Mouse (Mus musculus) G1E (cell line): ENCODE results near the gene 4933411K16Rik. TPM values are rescaled to one million over a fixed set of nuclear protein-coding genes. Genes with fewer than 3 reads are reported as not detected.

Experiments
- ATAC-seq: 2 replicates; pipeline ENCODE4 v1.8.0; 2016; ENCODE audit warnings: mild to moderate bottlenecking; ENCODE audit not compliant: insufficient number of reproducible peaks, poor library complexity, low FRiP score, severe bottlenecking; ENCODE audit errors: extremely low read depth
- DNase-seq: peaks from one replicate; pipeline ENCODE4 v3.0.0; 2012; ENCODE audit warnings: low spot score
- H3K27me3 ChIP-seq: 2 replicates; pipeline ENCODE4 v1.6.1; 2012; ENCODE audit warnings: mild to moderate bottlenecking, low read length, inconsistent platforms; ENCODE audit not compliant: insufficient read depth
- H3K36me3 ChIP-seq: replicated peaks from 2 replicates; pipeline ENCODE3; 2012; ENCODE audit warnings: mild to moderate bottlenecking, inconsistent platforms
- H3K4me1 ChIP-seq: 2 replicates; pipeline ENCODE4 v1.6.1; 2012; ENCODE audit warnings: low read depth, low read length, inconsistent platforms, mixed read lengths; ENCODE audit not compliant: insufficient read depth
- H3K4me3 ChIP-seq: 2 replicates; pipeline ENCODE4 v1.5.1; 2012; ENCODE audit warnings: low read depth, mild to moderate bottlenecking, inconsistent platforms, low read length, moderate library complexity, mixed read lengths
- H3K9me3 ChIP-seq: replicated peaks from 2 replicates; pipeline ENCODE4 v1.6.1; 2012; ENCODE audit warnings: inconsistent platforms
- CTCF ChIP-seq: IDR thresholded peaks from 2 replicates; pipeline ENCODE4 v1.5.1; 2012; ENCODE audit warnings: low read depth, low read length, inconsistent platforms, mixed read lengths
- GATA1 ChIP-seq: IDR thresholded peaks from 2 replicates; pipeline ENCODE4 v1.6.1; 2012; ENCODE audit warnings: borderline replicate concordance, low read length, inconsistent platforms, mixed read lengths
- GATA2 ChIP-seq: IDR thresholded peaks from 2 replicates; pipeline ENCODE4 v1.6.1; 2012; ENCODE audit warnings: low read depth, low read length, inconsistent platforms, borderline replicate concordance
- POLR2AphosphoS5 ChIP-seq: IDR thresholded peaks from 2 replicates; pipeline ENCODE4 v1.6.1; 2012; ENCODE audit warnings: low read depth, low read length, inconsistent platforms; ENCODE audit not compliant: insufficient replicate concordance
- TAL1 ChIP-seq: conservative IDR thresholded peaks from 2 replicates; pipeline ENCODE4 v1.6.1; 2012; ENCODE audit warnings: low read depth, low read length, inconsistent platforms, mixed read lengths
- polyA plus RNA-seq: library from polyadenylated mRNA; stranded (reverse); fragments of >175 nt; gene quantifications from 2 replicates; pipeline ENCODE4 v1.2.3, GENCODE M21; 2012
- total RNA-seq, 2 experiments: library from RNA; stranded (forward) in 1 of 2; stranded (reverse) in 1 of 2; fragments of 200-1000 nt in 1 of 2; fragments of >200 nt in 1 of 2; fragmentation: Nextera tagmentation in 1 of 2; gene quantifications; 2 replicates each; pipeline ENCODE4 v1.2.3; 2014 to 2017

Gene 4933411K16Rik
- total and polyA plus RNA-seq, 3 experiments: not detected

DNA sequence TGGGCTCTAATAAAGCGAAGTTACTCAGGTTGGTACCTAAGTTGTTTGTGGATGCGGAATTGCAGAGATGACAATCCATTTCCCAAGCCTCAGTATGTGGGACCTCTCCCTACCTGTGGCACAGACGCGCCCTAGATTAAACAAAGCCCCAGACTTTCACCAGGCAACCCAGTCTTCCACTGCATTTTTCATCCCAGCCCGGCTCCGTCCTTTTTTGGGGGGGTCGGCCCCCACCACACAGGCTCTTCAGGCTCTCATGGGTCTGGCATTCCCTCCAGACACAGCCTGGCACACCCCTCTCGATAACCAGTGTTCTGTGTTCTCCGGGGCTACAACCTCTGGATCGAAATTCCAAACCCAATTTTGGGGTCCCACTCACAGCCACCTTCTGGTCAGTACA, 33.6 kb downstream of the 4933411K16Rik start:
- peaks cover 17% of the 10 kb centered on the region for H3K4me1 ChIP-seq
- no peaks in the 10 kb centered on the region for H3K9me3 ChIP-seq
- no peak for ATAC-seq
- no peaks in the 10 kb centered on the region for H3K36me3 ChIP-seq
- peak overlapping the region; percentile 67 for H3K4me3 ChIP-seq
- DNase-seq: no peak
- H3K27me3 ChIP-seq: peaks cover 17% of the 10 kb centered on the region
- no peak for TF ChIP-seq POLR2AphosphoS5

DNA sequence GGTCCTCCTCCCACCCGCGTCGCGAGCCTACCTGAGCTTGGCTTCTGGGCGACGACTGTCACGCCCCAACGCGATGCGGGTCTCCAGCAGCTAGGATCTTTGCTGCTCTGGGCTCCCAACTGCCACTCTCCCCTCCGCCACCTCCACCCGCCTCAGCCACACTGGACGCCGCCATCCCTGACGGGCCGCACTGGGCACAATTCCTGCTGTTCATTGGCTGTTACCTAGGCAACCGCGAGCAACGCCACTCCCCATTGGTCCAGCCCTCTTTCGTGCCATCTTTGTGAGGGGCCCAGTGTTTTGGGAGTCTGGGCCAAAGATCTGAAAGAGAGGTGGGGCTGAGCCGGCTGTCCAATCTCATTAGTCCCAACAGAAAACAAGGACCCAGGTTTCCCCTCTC, 34.1 kb downstream of the 4933411K16Rik start, which contains the start of gene Morn4:
TSS of gene Morn4 (minus strand) at position 192 of the 400 bp plus-strand sequence.
- peak within 1 kb of the TSS; percentile 67 for H3K4me3 ChIP-seq

DNA sequence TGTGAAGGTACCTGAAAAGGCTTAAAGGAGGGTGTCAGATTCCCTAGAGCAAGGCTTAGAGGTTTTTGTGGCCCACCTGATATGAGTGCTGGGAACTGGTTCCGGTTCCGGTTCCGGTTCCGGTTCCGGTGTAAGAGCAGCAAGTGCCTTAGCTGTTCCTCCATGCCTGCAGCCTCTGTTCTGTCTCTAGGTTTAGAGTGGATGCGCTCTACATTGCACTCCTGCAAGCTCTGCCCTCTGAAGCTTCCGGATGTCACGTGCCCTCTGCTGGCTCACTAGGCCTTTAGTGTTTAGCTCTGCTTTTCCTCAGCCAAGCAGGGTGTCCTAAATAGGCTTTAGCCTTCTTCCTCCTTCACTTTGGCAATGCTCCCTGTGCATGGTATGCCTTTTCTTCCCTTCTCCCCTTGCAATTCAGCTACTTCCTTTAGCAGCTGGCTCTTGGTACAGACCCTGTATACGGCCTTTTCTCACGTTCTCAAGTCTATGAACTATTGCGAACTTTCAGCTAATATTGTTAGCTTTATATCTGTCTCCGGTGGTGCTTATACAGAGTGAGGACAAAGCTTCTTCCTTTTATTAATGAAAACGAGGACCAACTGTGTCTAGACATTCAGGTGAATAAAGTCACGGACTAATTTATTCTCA, 37.2 kb downstream of the 4933411K16Rik start:
- Histone ChIP-seq H3K4me1 (peaks cover 31% of the 10 kb centered on the region), H3K36me3 (peaks cover 16% of the 10 kb centered on the region), H3K4me3 (peak overlapping the region; percentile 61), H3K27me3 (peaks cover 9% of the 10 kb centered on the region), H3K9me3 (no peaks in the 10 kb centered on the region)
- TF ChIP-seq POLR2AphosphoS5 (no peak), CTCF (no peak), GATA1 (no peak), TAL1 (no peak), GATA2 (no peak)
- ATAC-seq (peak; percentile 52; the same call in 1 of the 2 replicates), DNase-seq (peak; percentile 61)

More for the DNA sequence above, 34.1 kb downstream of the 4933411K16Rik start, which contains the start of gene Morn4:
- no peaks in the 10 kb centered on the region for H3K9me3 ChIP-seq
- TF ChIP-seq TAL1 (no peak), CTCF (no peak)
- ATAC-seq: no peak
- H3K4me1 ChIP-seq: peaks cover 19% of the 10 kb centered on the region
- H3K27me3 ChIP-seq: peaks cover 17% of the 10 kb centered on the region
- H3K36me3 ChIP-seq: no peaks in the 10 kb centered on the region
- DNase-seq: no peak

DNA sequence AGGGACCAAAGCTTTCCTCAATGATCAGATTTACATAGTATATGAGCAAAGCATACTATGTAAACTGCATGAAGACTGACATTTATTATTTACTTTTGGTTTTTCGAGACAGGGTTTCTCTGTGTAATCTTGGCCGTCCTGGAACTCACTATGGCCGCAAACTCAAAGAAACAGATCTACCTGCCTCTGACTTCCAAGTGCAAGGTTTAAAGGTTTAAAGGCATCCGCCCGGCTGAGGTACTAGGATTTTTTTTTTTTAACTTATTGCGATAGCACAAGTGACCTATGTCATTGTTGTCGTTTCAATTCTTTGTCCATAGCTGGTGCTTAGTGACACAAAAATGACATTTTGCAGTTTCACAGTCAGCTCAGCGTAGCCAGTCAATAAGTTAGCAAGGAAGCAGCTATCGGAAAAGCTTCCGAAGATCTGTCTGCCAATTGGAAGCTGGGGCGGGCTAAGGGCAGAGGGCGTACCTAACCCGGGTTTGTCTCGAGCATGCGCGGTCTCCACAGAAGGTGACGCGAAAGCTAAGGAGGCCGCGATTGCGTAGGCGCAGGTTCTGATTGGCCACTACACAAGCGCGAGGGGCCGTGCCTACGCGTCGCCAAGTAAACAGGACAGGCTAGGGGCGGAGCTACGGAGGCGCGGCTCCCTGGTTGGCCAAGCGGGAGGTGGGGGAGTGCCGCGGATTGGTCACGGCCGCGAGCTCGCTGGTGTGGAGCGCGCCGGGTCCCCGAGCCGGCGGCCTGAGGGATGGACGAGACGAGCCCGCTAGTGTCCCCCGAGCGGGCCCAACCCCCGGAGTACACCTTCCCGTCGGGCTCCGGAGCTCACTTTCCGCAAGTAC, 37.9 kb downstream of the 4933411K16Rik start, which contains the start of gene Pi4k2a:
TSS of gene Pi4k2a (plus strand) at position 723 of the 848 bp plus-strand sequence.
- DNase-seq (peak; percentile 97), ATAC-seq (peak; percentile 95)
- no peaks in the 10 kb centered on the region for H3K9me3 ChIP-seq
- H3K27me3 ChIP-seq: peaks cover 9% of the 10 kb centered on the region
- peak within 1 kb of the TSS; percentile 93 for H3K4me3 ChIP-seq
- peaks cover 31% of the 10 kb centered on the region for H3K4me1 ChIP-seq
- peaks cover 23% of the 10 kb centered on the region for H3K36me3 ChIP-seq
- TF ChIP-seq POLR2AphosphoS5 (no peak), CTCF (no peak), TAL1 (no peak), GATA2 (no peak), GATA1 (no peak)

DNA sequence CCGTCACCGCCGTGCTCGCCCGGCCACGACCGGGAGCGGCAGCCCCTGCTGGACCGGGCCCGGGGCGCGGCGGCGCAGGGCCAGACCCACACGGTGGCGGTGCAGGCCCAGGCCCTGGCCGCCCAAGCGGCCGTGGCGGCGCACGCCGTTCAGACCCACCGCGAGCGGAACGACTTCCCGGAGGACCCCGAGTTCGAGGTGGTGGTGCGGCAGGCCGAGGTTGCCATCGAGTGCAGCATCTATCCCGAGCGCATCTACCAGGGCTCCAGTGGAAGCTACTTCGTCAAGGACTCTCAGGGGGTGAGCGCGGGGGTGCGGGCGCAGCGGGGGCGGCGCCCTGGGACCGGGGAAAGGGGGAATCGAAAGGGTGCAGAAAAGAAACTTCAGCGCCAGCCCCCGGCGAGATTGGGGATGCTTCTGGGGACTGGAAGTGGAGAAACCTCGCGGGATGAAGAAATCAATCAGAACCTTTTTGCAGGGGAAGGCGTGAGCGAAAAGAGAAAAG, 38.6 kb downstream of the 4933411K16Rik start:
- H3K4me3 ChIP-seq: peak overlapping the region; percentile 93
- no peak for ATAC-seq
- H3K4me1 ChIP-seq: peaks cover 31% of the 10 kb centered on the region
- H3K9me3 ChIP-seq: no peaks in the 10 kb centered on the region
- DNase-seq: peak; percentile 44
- H3K36me3 ChIP-seq: peaks cover 31% of the 10 kb centered on the region
- TF ChIP-seq TAL1 (no peak), CTCF (no peak), GATA2 (no peak), GATA1 (no peak), POLR2AphosphoS5 (no peak)
- H3K27me3 ChIP-seq: peaks cover 6% of the 10 kb centered on the region

DNA sequence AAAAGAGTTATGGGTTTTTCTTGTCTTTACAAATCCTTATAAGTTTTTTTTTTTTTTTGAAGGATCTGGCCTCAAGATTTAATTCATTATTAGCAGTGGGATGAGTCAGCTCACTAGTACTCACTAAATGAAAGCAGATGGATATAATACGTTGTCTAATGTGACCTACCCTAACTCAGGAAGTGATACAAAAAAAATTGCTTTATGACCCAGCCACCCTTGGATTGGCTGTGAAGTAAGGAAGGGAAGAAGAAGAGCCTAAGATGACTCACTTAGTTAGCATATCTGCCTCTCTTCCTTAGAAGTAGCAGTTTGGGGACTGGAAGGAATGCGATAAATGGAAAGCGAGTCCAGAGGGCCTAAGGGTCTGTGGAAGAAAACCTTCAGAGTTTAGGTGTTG, 47.4 kb downstream of the 4933411K16Rik start:
- no peaks in the 10 kb centered on the region for H3K9me3 ChIP-seq
- H3K27me3 ChIP-seq: no peaks in the 10 kb centered on the region
- TF ChIP-seq CTCF (no peak), POLR2AphosphoS5 (no peak), GATA1 (no peak), GATA2 (no peak), TAL1 (no peak)
- ATAC-seq (no peak), DNase-seq (no peak)
- H3K4me1 ChIP-seq: no peaks in the 10 kb centered on the region; the same call in 1 of the 2 replicates
- no peak overlapping the region for H3K4me3 ChIP-seq
- peaks cover 63% of the 10 kb centered on the region for H3K36me3 ChIP-seq

Other genes starting within 250 kb of the 4933411K16Rik start
- gene Frat1, start 222.3 kb upstream of the 4933411K16Rik start, total RNA-seq (2014; fragmentation: Nextera tagmentation): 11.4 and 13.5 TPM in 2 replicates
- gene Frat1, start 222.3 kb upstream of the 4933411K16Rik start, total RNA-seq (2017): 17.9 and 19.8 TPM in 2 replicates
- 41.1 and 52.6 TPM in 2 replicates for gene Frat1, start 222.3 kb upstream of the 4933411K16Rik start, polyA plus RNA-seq
- gene Frat2, start 204.1 kb upstream of the 4933411K16Rik start, total RNA-seq (2014; fragmentation: Nextera tagmentation): 15.3 and 17.8 TPM in 2 replicates
- 23.4 and 30.4 TPM in 2 replicates for gene Frat2, start 204.1 kb upstream of the 4933411K16Rik start, total RNA-seq (2017)
- gene Frat2, start 204.1 kb upstream of the 4933411K16Rik start, polyA plus RNA-seq: 42.6 and 60.2 TPM in 2 replicates
- gene Rrp12, start 156.1 kb upstream of the 4933411K16Rik start, total RNA-seq (2014; fragmentation: Nextera tagmentation): 14.9 and 16.9 TPM in 2 replicates
- gene Rrp12, start 156.1 kb upstream of the 4933411K16Rik start, total RNA-seq (2017): 13.5 and 16.5 TPM in 2 replicates
- 31.0 and 33.8 TPM in 2 replicates for gene Rrp12, start 156.1 kb upstream of the 4933411K16Rik start, polyA plus RNA-seq
- gene Pgam1, start 140.3 kb upstream of the 4933411K16Rik start, total RNA-seq (2014; fragmentation: Nextera tagmentation): 910 and 922 TPM in 2 replicates
- 501 and 541 TPM in 2 replicates for gene Pgam1, start 140.3 kb upstream of the 4933411K16Rik start, total RNA-seq (2017)
- gene Pgam1, start 140.3 kb upstream of the 4933411K16Rik start, polyA plus RNA-seq: 573 and 600 TPM in 2 replicates
- gene Exosc1, start 118.8 kb upstream of the 4933411K16Rik start, total RNA-seq (2014; fragmentation: Nextera tagmentation): 81.0 and 95.9 TPM in 2 replicates
- gene Exosc1, start 118.8 kb upstream of the 4933411K16Rik start, total RNA-seq (2017): 50.2 and 52.2 TPM in 2 replicates
- gene Exosc1, start 118.8 kb upstream of the 4933411K16Rik start, polyA plus RNA-seq: 20.3 and 29.3 TPM in 2 replicates
- gene Zdhhc16, start 118.8 kb upstream of the 4933411K16Rik start, total RNA-seq (2014; fragmentation: Nextera tagmentation): 36.7 and 45.4 TPM in 2 replicates
- 27.8 and 29.7 TPM in 2 replicates for gene Zdhhc16, start 118.8 kb upstream of the 4933411K16Rik start, total RNA-seq (2017)
- gene Zdhhc16, start 118.8 kb upstream of the 4933411K16Rik start, polyA plus RNA-seq: 25.6 and 34.0 TPM in 2 replicates
- gene Mms19, start 71.1 kb upstream of the 4933411K16Rik start, total RNA-seq (2014; fragmentation: Nextera tagmentation): 27.5 and 39.4 TPM in 2 replicates
- gene Mms19, start 71.1 kb upstream of the 4933411K16Rik start, total RNA-seq (2017): 26.2 and 31.7 TPM in 2 replicates
- gene Mms19, start 71.1 kb upstream of the 4933411K16Rik start, polyA plus RNA-seq: 16.1 and 17.4 TPM in 2 replicates
- 2.6 and 19.9 TPM in 2 replicates for gene Ubtd1, start 70.5 kb upstream of the 4933411K16Rik start, total RNA-seq (2014; fragmentation: Nextera tagmentation)
- 4.8 and 7.7 TPM in 2 replicates for gene Ubtd1, start 70.5 kb upstream of the 4933411K16Rik start, total RNA-seq (2017)
- gene Ubtd1, start 70.5 kb upstream of the 4933411K16Rik start, polyA plus RNA-seq: 4.0 and 4.2 TPM in 2 replicates
- gene Ankrd2, start 16.2 kb upstream of the 4933411K16Rik start, total RNA-seq (2014; fragmentation: Nextera tagmentation): not detected in 2 replicates
- gene Ankrd2, start 16.2 kb upstream of the 4933411K16Rik start, total RNA-seq (2017): 0.23 TPM in 1 of 2 replicates, not detected in the other
- not detected in 2 replicates for gene Ankrd2, start 16.2 kb upstream of the 4933411K16Rik start, polyA plus RNA-seq
- gene Hoga1, start 6.6 kb upstream of the 4933411K16Rik start, total RNA-seq (2014; fragmentation: Nextera tagmentation): not detected in 2 replicates
- gene Hoga1, start 6.6 kb upstream of the 4933411K16Rik start, total RNA-seq (2017): not detected in 2 replicates
- not detected in 2 replicates for gene Hoga1, start 6.6 kb upstream of the 4933411K16Rik start, polyA plus RNA-seq
- not detected in 2 replicates for gene Morn4, start 34.1 kb downstream of the 4933411K16Rik start, total RNA-seq (2014; fragmentation: Nextera tagmentation)
- 0.27 and 0.29 TPM in 2 replicates for gene Morn4, start 34.1 kb downstream of the 4933411K16Rik start, total RNA-seq (2017)
- gene Morn4, start 34.1 kb downstream of the 4933411K16Rik start, polyA plus RNA-seq: 0.23 and 0.35 TPM in 2 replicates
- 8.5 and 10.7 TPM in 2 replicates for gene Pi4k2a, start 38.2 kb downstream of the 4933411K16Rik start, total RNA-seq (2014; fragmentation: Nextera tagmentation)
- 5.5 and 6.3 TPM in 2 replicates for gene Pi4k2a, start 38.2 kb downstream of the 4933411K16Rik start, total RNA-seq (2017)
- 13.8 and 14.5 TPM in 2 replicates for gene Pi4k2a, start 38.2 kb downstream of the 4933411K16Rik start, polyA plus RNA-seq
- 2.8 and 5.1 TPM in 2 replicates for gene Avpi1, start 76.8 kb downstream of the 4933411K16Rik start, total RNA-seq (2014; fragmentation: Nextera tagmentation)
- gene Avpi1, start 76.8 kb downstream of the 4933411K16Rik start, total RNA-seq (2017): 2.2 and 5.2 TPM in 2 replicates
- gene Avpi1, start 76.8 kb downstream of the 4933411K16Rik start, polyA plus RNA-seq: 12.6 and 15.2 TPM in 2 replicates
- gene Marveld1, start 95.2 kb downstream of the 4933411K16Rik start, total RNA-seq (2014; fragmentation: Nextera tagmentation): not detected in 2 replicates
- gene Marveld1, start 95.2 kb downstream of the 4933411K16Rik start, total RNA-seq (2017): 0.11 TPM in 1 of 2 replicates, not detected in the other
- gene Marveld1, start 95.2 kb downstream of the 4933411K16Rik start, polyA plus RNA-seq: not detected in 2 replicates
- 17.2 and 17.6 TPM in 2 replicates for gene Zfyve27, start 111.7 kb downstream of the 4933411K16Rik start, total RNA-seq (2014; fragmentation: Nextera tagmentation)
- 16.9 and 19.9 TPM in 2 replicates for gene Zfyve27, start 111.7 kb downstream of the 4933411K16Rik start, total RNA-seq (2017)
- gene Zfyve27, start 111.7 kb downstream of the 4933411K16Rik start, polyA plus RNA-seq: 12.9 and 14.7 TPM in 2 replicates
- gene Sfrp5, start 150.0 kb downstream of the 4933411K16Rik start, total RNA-seq (2014; fragmentation: Nextera tagmentation): not detected in 2 replicates
- gene Sfrp5, start 150.0 kb downstream of the 4933411K16Rik start, total RNA-seq (2017): not detected in 2 replicates
- gene Sfrp5, start 150.0 kb downstream of the 4933411K16Rik start, polyA plus RNA-seq: not detected in 2 replicates
- gene Golga7b, start 195.3 kb downstream of the 4933411K16Rik start, total RNA-seq (2014; fragmentation: Nextera tagmentation): not detected in 2 replicates
- 0.11 TPM in 1 of 2 replicates, not detected in the other for gene Golga7b, start 195.3 kb downstream of the 4933411K16Rik start, total RNA-seq (2017)
- gene Golga7b, start 195.3 kb downstream of the 4933411K16Rik start, polyA plus RNA-seq: not detected in 2 replicates